In the genomic region with DNA sequence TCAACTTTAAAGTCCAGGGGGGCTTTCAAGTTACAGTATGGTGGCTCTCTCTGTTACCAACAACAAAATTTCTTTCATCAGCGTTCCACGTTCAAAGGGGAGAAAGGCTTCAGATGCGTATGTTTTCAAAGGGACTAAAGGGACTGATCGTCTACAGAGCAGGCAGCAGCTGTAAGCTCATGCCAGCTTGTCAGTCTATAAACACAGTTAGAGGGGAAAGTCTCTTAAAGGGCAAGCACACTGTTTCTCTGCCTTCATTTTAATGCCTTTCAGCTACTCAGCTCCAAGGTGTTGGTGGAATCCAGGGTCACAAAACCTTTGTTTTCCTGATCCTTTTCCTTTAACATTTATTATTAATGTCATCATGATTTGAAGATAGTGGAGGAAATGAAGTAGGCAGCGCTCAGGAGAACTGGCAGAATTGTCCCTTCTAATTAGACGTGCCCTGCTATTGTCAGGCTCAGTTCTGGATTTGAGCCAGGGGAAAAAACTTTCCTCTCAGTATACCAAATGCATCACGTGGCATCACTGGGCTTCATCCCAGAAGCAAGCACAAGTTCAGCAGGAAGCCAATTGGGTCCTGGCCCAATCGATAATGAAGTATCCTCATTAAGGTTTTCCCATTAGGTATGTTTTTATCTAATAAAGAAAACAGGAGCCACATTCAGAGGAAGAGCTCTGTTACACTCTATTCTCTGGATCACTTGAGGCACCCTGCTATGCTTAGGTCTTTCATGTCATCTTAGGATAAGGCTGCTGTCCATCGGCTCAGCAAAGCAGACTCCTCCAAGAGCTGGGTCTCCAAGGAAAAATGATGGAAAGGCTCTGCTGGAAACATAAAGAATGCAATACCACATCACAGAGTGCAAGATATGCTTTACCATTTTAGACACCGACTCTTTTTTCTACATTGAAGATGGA, we compare ENCODE assay signal across 8 mouse cellular contexts.
DNase-seq lines count a peak whose midpoint lies in the region; ATAC-seq lines count a peak whose summit lies in the region.

No protein-coding gene starts in this region.

- H3K4me2 ChIP-seq in forebrain, embryonic 11.5 days (ENCODE audit: low read depth, low read length, severe bottlenecking) = 0 out of 2 replicates have a peak overlapping the region, but pooled peaks have one; percentile 9
- peak overlapping the region; percentile 50 for H3K4me2 ChIP-seq in limb, embryonic 13.5 days (replicated peaks)

- H3K9ac ChIP-seq in forebrain, embryonic 11.5 days (ENCODE audit: low read length) = no peak overlapping the region
- no peak overlapping the region for H3K9ac ChIP-seq in limb, embryonic 13.5 days

- no peaks in the 10 kb centered on the region for H3K9me3 ChIP-seq in forebrain, embryonic 11.5 days (ENCODE audit: control insufficient read depth, low read length)
- no peaks in the 10 kb centered on the region for H3K9me3 ChIP-seq in forebrain, embryonic 10.5 days
- H3K9me3 ChIP-seq in limb, embryonic 13.5 days = no peaks in the 10 kb centered on the region

- H3K4me1 ChIP-seq in forebrain, embryonic 11.5 days (replicated peaks; ENCODE audit: control insufficient read depth, insufficient read depth, low read length) = 0 out of 2 replicates have a peak, but pooled peaks cover 2% of the 10 kb centered on the region
- H3K4me1 ChIP-seq in forebrain, embryonic 10.5 days = peaks cover 11% of the 10 kb centered on the region
- H3K4me1 ChIP-seq in limb, embryonic 13.5 days = peaks cover 17% of the 10 kb centered on the region; the same call in 1 of the 2 replicates

- H3K36me3 ChIP-seq in forebrain, embryonic 11.5 days (ENCODE audit: control insufficient read depth, insufficient read depth, low read length) = no peaks in the 10 kb centered on the region
- H3K36me3 ChIP-seq in forebrain, embryonic 10.5 days (replicated peaks) = no peaks in the 10 kb centered on the region
- no peaks in the 10 kb centered on the region for H3K36me3 ChIP-seq in limb, embryonic 13.5 days

- H3K27me3 ChIP-seq in forebrain, embryonic 11.5 days (ENCODE audit: control insufficient read depth, insufficient read depth, low read length) = no peaks in the 10 kb centered on the region
- H3K27me3 ChIP-seq in forebrain, embryonic 10.5 days (ENCODE audit: poor library complexity, severe bottlenecking) = no peaks in the 10 kb centered on the region
- H3K27me3 ChIP-seq in limb, embryonic 13.5 days = no peaks in the 10 kb centered on the region

- no peak overlapping the region for H3K4me3 ChIP-seq in forebrain, embryonic 11.5 days (ENCODE audit: low read depth, low read length)
- no peak overlapping the region for H3K4me3 ChIP-seq in forebrain, embryonic 10.5 days
- no peak overlapping the region for H3K4me3 ChIP-seq in limb, embryonic 13.5 days

- no peak overlapping the region for H3K27ac ChIP-seq in forebrain, embryonic 11.5 days (ENCODE audit: low read depth, low read length)
- H3K27ac ChIP-seq in forebrain, embryonic 10.5 days = no peak overlapping the region
- H3K27ac ChIP-seq in limb, embryonic 13.5 days = no peak overlapping the region

- peak; percentile 87 for ATAC-seq in forebrain, embryonic 11.5 days (replicated peaks; ENCODE audit: low FRiP score)
- ATAC-seq in limb, embryonic 13.5 days (ENCODE audit: low FRiP score, low read depth) = no peak

- no peak for DNase-seq in forebrain, embryonic 11.5 days (ENCODE audit: low spot score)
- no peak for DNase-seq in forebrain, embryonic 10.5 days (ENCODE audit: extremely low spot score, low spot score)
- peak; percentile 11 to 22 for DNase-seq in right cerebral cortex, adult 2 months (ENCODE audit: low spot score in 2 of 2)
- no peak for DNase-seq in right cerebral cortex, postnatal 25 days
- peak; percentile 11 for DNase-seq in right cerebral cortex, postnatal 4 days
- DNase-seq in urinary bladder, adult 18-20 months (ENCODE audit: low spot score in 2 of 2) = no peak
- DNase-seq in adipocyte (ENCODE audit: low spot score) = no peak

- WGBS in forebrain, embryonic 11.5 days = 27% methylated on average over 10 of the region's 10 CpGs
- 35% methylated on average over 10 of the region's 10 CpGs for WGBS in forebrain, embryonic 10.5 days
- 32% methylated on average over 10 of the region's 10 CpGs for WGBS in limb, embryonic 13.5 days

Comparison
In these comparisons a context has a peak if more than half of its experiments do, and no peak if none do; other contexts are left out.
1. DNase-seq: peak in right cerebral cortex, adult 2 months (2 of 2) and right cerebral cortex, postnatal 4 days (single experiment); none in forebrain, embryonic 11.5 days (single experiment), forebrain, embryonic 10.5 days (single experiment), right cerebral cortex, postnatal 25 days (single experiment), urinary bladder, adult 18-20 months (0 of 2) and adipocyte (single experiment).